Mouse (Mus musculus) embryonic facial prominence, embryonic 13.5 days (tissue): ENCODE results near the gene Dusp21. TPM values are rescaled to one million over a fixed set of nuclear protein-coding genes. Genes with fewer than 3 reads are reported as not detected.

Experiments used
- ATAC-seq: fragments of 200-750 bp; cut with Nextera tagmentation; 2 replicates; pipeline ENCODE4 v1.8.0; 2017; ENCODE audit warnings: low read depth; ENCODE audit not compliant: insufficient number of reproducible peaks, insufficient read depth, low FRiP score, low TSS enrichment
- H3K27ac ChIP-seq: fragments of 300-500 bp; sonication (generic); 2 replicates; pipeline ENCODE4 v1.5.1; 2015; ENCODE audit warnings: moderate library complexity, mild to moderate bottlenecking, inconsistent platforms
- H3K27me3 ChIP-seq: fragments of 300-500 bp; sonication (generic); 2 replicates; pipeline ENCODE4 v1.6.1; 2015; ENCODE audit warnings: mild to moderate bottlenecking, inconsistent platforms
- H3K36me3 ChIP-seq: fragments of 300-500 bp; sonication (generic); 2 replicates; pipeline ENCODE4 v1.6.1; 2015; ENCODE audit warnings: mild to moderate bottlenecking, inconsistent platforms
- H3K4me1 ChIP-seq: fragments of 300-500 bp; sonication (generic); 2 replicates; pipeline ENCODE4 v1.6.1; 2015; ENCODE audit warnings: inconsistent platforms
- H3K4me2 ChIP-seq: fragments of 300-500 bp; sonication (generic); 2 replicates; pipeline ENCODE4 v1.6.1; 2015; ENCODE audit warnings: moderate library complexity, mild to moderate bottlenecking, inconsistent platforms
- H3K4me3 ChIP-seq: fragments of 300-500 bp; sonication (generic); 2 replicates; pipeline ENCODE4 v1.5.1; 2015; ENCODE audit warnings: mild to moderate bottlenecking, inconsistent platforms
- H3K9ac ChIP-seq: fragments of 300-500 bp; sonication (generic); 2 replicates; pipeline ENCODE4 v1.6.1; 2015; ENCODE audit warnings: mild to moderate bottlenecking, inconsistent platforms
- H3K9me3 ChIP-seq: fragments of 300-500 bp; sonication (generic); 2 replicates; pipeline ENCODE4 v1.6.1; 2016; ENCODE audit warnings: inconsistent platforms
- WGBS: fragments of 180-500 bp; shearing (Covaris S2); methylation state at CpG from one replicate; pipeline ENCODE4 v1.1.7; 2015; ENCODE audit warnings: mixed read lengths; 5-methylcytosine and 5-hydroxymethylcytosine counted together
- polyA plus RNA-seq: library from polyadenylated mRNA; unstranded; fragments of >200 nt; fragmentation: Nextera tagmentation; extraction: Ambion mirVana; gene quantifications from 2 replicates; pipeline ENCODE4 v1.2.1, GENCODE M21; 2015

Gene Dusp21
- not detected in 2 replicates for polyA plus RNA-seq

- 88% methylated on average over 1 of the region's 1 CpGs for WGBS
- H3K27me3 ChIP-seq = no peaks in the 10 kb centered on the region
- H3K4me2 ChIP-seq = no peak within 1 kb of the TSS
- H3K4me1 ChIP-seq = no peaks in the 10 kb centered on the region
- no peak within 1 kb of the TSS for H3K4me3 ChIP-seq
- no peaks in the 10 kb centered on the region for H3K9me3 ChIP-seq
- no peak within 1 kb of the TSS for H3K9ac ChIP-seq
- no peaks in the 10 kb centered on the region for H3K36me3 ChIP-seq
- no peak within 1 kb of the TSS for H3K27ac ChIP-seq
- ATAC-seq = no peak
These were observed at the start of gene Dusp21 for GRCm38 (mm10) chrX:18145557-18145956. TSS of gene Dusp21 (plus strand) at chrX:18145857.

- H3K9ac ChIP-seq = no peak overlapping the region
- WGBS = 64% methylated on average over 4 of the region's 4 CpGs
- H3K27ac ChIP-seq = no peak overlapping the region
- H3K27me3 ChIP-seq = no peaks in the 10 kb centered on the region
- no peaks in the 10 kb centered on the region for H3K4me1 ChIP-seq
- H3K36me3 ChIP-seq = no peaks in the 10 kb centered on the region
- H3K4me3 ChIP-seq = no peak overlapping the region
- H3K4me2 ChIP-seq = peak overlapping the region; percentile 63
- H3K9me3 ChIP-seq = no peaks in the 10 kb centered on the region
- no peak for ATAC-seq
These were observed 15.2 kb downstream of the Dusp21 start for GRCm38 (mm10) chrX:18160734-18161442.

DNA sequence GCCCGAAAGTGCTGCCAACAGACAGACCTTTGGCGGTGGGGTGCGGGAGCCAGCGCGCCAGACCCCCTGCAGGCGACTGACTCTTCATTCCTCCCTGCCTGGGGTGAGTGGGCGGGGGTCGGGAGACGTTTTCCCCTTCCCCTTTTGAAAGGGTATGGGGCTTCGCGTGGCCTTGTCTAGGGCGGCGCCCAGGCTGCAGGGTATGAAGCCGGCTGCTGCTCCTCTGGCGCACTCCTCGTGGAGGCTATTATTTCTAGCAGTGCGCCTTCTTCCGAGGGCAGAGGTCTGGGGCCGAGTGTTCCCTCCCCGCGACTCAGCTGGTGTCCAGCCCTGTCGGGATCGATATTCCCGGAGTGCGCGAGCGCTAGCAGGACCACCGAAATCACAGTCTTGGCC is 16.1 kb downstream of the Dusp21 start:
- Histone ChIP-seq H3K4me1 (no peaks in the 10 kb centered on the region), H3K36me3 (no peaks in the 10 kb centered on the region), H3K9ac (peak overlapping the region; percentile 82), H3K27me3 (no peaks in the 10 kb centered on the region), H3K27ac (peak overlapping the region; percentile 89), H3K4me3 (peak overlapping the region; percentile 73), H3K9me3 (no peaks in the 10 kb centered on the region), H3K4me2 (peak overlapping the region; percentile 63)
- peak; percentile 49 for ATAC-seq
- 0% methylated on average over 28 of the region's 28 CpGs for WGBS

DNA sequence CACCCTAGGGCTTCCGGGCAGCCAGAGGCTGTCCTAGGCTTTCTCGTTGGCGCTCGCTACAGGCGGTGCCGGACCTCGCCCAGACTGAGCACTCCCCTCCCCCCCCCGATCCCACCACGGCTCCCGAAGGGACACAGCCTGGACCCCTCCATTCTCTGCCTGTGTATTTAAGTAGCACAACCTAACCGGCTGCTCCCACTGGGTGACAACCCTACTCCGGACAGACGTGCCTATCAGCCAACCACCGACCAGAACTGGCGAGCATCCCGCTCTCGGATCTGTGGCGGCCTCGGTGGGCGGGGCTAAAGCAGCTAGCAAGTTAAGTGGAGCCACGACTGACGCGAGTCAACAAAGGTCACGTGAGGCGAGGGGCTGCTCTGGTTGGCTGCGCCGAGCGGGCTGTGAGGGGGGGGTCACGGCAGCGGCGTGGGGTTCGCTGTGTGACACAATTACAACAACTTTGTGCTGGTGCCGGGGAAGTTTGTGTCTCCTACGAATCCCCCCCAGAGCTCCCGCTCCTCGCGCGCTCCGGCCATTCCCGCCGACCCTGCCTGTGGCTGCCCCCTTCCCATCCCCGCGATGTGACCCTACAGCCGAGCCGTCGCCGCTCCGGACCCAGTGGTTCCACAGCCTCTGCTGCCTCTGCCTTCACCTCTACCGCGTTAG is 16.7 kb downstream of the Dusp21 start, which contains the start of gene Kdm6a:
Gene Kdm6a (plus strand): TSS at position 384 of the 666 bp plus-strand sequence.
- under 1% methylated on average over 50 of the region's 50 CpGs for WGBS
- no peaks in the 10 kb centered on the region for H3K27me3 ChIP-seq
- peak within 1 kb of the TSS; percentile 96 for H3K9ac ChIP-seq
- H3K36me3 ChIP-seq = no peaks in the 10 kb centered on the region
- no peaks in the 10 kb centered on the region for H3K4me1 ChIP-seq
- H3K9me3 ChIP-seq = no peaks in the 10 kb centered on the region
- H3K27ac ChIP-seq = peak within 1 kb of the TSS; percentile 98
- peak within 1 kb of the TSS; percentile 63 for H3K4me2 ChIP-seq
- peak within 1 kb of the TSS; percentile 73 for H3K4me3 ChIP-seq
- peak; percentile 100 for ATAC-seq

DNA sequence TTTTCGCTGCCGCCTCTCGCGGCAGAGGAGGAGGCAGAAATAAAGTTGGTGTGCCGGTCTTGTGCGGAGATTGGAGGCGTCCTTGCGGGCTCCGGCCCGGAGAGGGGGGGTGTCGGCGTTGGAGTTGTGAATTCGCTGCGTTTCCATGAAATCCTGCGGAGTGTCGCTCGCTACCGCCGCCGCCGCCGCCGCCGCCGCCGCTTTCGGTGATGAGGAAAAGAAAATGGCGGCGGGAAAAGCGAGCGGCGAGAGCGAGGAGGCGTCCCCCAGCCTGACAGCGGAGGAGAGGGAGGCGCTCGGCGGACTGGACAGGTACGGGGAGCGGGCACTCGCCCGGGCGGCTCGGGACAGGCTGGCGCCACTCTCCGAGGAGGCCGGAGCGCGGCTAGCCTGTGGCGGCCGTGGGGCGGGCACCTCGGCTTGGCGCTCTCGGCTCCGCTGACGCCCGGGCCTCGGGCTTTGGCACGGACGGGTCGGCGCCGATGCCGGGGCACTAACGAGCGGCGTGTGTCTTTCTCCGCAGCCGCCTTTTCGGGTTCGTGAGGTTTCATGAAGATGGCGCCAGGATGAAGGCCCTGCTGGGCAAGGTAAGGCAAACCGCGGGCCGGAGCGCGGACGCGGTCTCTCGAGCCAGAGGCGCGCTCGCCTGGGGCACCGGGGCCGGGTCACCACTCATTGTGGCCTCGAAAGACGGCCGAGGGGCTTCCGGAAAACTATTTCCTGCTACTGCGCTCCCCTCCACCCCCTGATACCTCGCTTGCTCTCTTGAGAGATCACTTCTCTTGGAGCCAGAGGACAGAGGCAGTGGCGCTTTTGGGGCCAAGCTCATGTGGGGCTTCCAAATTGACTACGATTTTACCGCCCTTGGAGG is 17.4 kb downstream of the Dusp21 start:
- Histone ChIP-seq H3K9me3 (no peaks in the 10 kb centered on the region), H3K36me3 (no peaks in the 10 kb centered on the region), H3K4me1 (no peaks in the 10 kb centered on the region), H3K9ac (peak overlapping the region; percentile 96), H3K27ac (peak overlapping the region; percentile 98), H3K4me2 (peak overlapping the region; percentile 59), H3K4me3 (peak overlapping the region; percentile 73), H3K27me3 (no peaks in the 10 kb centered on the region)
- ATAC-seq = peak; percentile 38
- WGBS = under 1% methylated on average over 71 of the region's 95 CpGs

GRCm38 (mm10) chrX:18163917-18164624 is 18.4 kb downstream of the Dusp21 start:
- H3K4me1 ChIP-seq = no peaks in the 10 kb centered on the region
- H3K36me3 ChIP-seq = no peaks in the 10 kb centered on the region
- H3K4me3 ChIP-seq = peak overlapping the region; percentile 73
- peak overlapping the region; percentile 96 for H3K9ac ChIP-seq
- H3K27ac ChIP-seq = peak overlapping the region; percentile 98; the same call in 1 of the 2 replicates
- ATAC-seq = no peak
- H3K27me3 ChIP-seq = no peaks in the 10 kb centered on the region
- peak overlapping the region; percentile 59 for H3K4me2 ChIP-seq
- WGBS = 3% methylated on average over 10 of the region's 10 CpGs
- H3K9me3 ChIP-seq = no peaks in the 10 kb centered on the region

GRCm38 (mm10) chrX:18165121-18165520 is 19.5 kb downstream of the Dusp21 start:
- no peaks in the 10 kb centered on the region for H3K36me3 ChIP-seq
- WGBS = 74% methylated on average over 2 of the region's 2 CpGs
- H3K27me3 ChIP-seq = no peaks in the 10 kb centered on the region
- H3K27ac ChIP-seq = no peak overlapping the region
- H3K4me2 ChIP-seq = peak overlapping the region; percentile 59
- no peak overlapping the region for H3K9ac ChIP-seq
- no peak overlapping the region for H3K4me3 ChIP-seq
- ATAC-seq = no peak
- H3K4me1 ChIP-seq = no peaks in the 10 kb centered on the region
- no peaks in the 10 kb centered on the region for H3K9me3 ChIP-seq

- H3K4me2 ChIP-seq = no peak overlapping the region
- no peaks in the 10 kb centered on the region for H3K9me3 ChIP-seq
- H3K36me3 ChIP-seq = no peaks in the 10 kb centered on the region
- no peak for ATAC-seq
- H3K27me3 ChIP-seq = no peaks in the 10 kb centered on the region
- no peak overlapping the region for H3K27ac ChIP-seq
- H3K9ac ChIP-seq = no peak overlapping the region
- no peak overlapping the region for H3K4me3 ChIP-seq
- 84% methylated on average over 3 of the region's 3 CpGs for WGBS
- no peaks in the 10 kb centered on the region for H3K4me1 ChIP-seq
These were observed 21.3 kb downstream of the Dusp21 start for GRCm38 (mm10) chrX:18166961-18167360.

GRCm38 (mm10) chrX:18168940-18169339 is 23.3 kb downstream of the Dusp21 start:
- no peaks in the 10 kb centered on the region for H3K27me3 ChIP-seq
- 93% methylated on average over 1 of the region's 1 CpGs for WGBS
- H3K27ac ChIP-seq = no peak overlapping the region
- H3K9me3 ChIP-seq = no peaks in the 10 kb centered on the region
- H3K4me1 ChIP-seq = no peaks in the 10 kb centered on the region
- no peak overlapping the region for H3K4me3 ChIP-seq
- no peaks in the 10 kb centered on the region for H3K36me3 ChIP-seq
- no peak overlapping the region for H3K4me2 ChIP-seq
- H3K9ac ChIP-seq = no peak overlapping the region
- no peak for ATAC-seq

- no peak for ATAC-seq
- H3K9me3 ChIP-seq = no peaks in the 10 kb centered on the region
- H3K36me3 ChIP-seq = no peaks in the 10 kb centered on the region
- no peak overlapping the region for H3K27ac ChIP-seq
- no peak overlapping the region for H3K9ac ChIP-seq
- 51% methylated on average over 4 of the region's 4 CpGs for whole genome bisulfite sequencing
- no peaks in the 10 kb centered on the region for H3K27me3 ChIP-seq
- no peak overlapping the region for H3K4me3 ChIP-seq
- no peaks in the 10 kb centered on the region; the same call in 1 of the 2 replicates for H3K4me1 ChIP-seq
- no peak overlapping the region for H3K4me2 ChIP-seq
These were observed 29.2 kb downstream of the Dusp21 start for GRCm38 (mm10) chrX:18174831-18175230.

DNA sequence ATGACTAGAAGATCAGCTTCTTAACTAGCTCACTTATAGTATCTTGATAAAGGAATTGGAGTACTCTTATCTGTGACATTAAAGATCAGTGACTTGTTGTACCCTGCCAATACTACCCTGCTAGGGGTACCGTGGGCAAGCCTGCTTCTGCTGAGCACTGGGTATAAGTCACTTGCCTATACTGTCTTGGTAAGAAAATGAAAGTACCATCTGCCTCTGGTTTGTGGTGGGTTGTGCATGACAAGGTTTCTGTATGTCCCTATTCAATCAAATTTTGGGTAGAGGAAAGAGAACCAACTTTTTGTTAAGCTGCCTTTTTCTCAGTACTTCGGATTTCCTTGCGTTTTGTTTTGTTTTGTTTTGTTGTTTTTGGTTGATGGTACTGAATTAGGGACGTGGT is 32.1 kb downstream of the Dusp21 start:
- no peaks in the 10 kb centered on the region for H3K9me3 ChIP-seq
- H3K4me1 ChIP-seq = no peaks in the 10 kb centered on the region; the same call in 1 of the 2 replicates
- H3K36me3 ChIP-seq = no peaks in the 10 kb centered on the region
- no peak overlapping the region for H3K27ac ChIP-seq
- no peak overlapping the region for H3K4me2 ChIP-seq
- ATAC-seq = no peak
- H3K27me3 ChIP-seq = no peaks in the 10 kb centered on the region
- WGBS = 82% methylated on average over 4 of the region's 4 CpGs
- H3K9ac ChIP-seq = no peak overlapping the region
- H3K4me3 ChIP-seq = no peak overlapping the region
